Mouse (Mus musculus): ENCODE data around the gene Aldh3a1. TPM values are rescaled to one million over a fixed set of nuclear protein-coding genes. Genes with fewer than 3 reads are reported as not detected.

The Aldh3a1 gene
- polyA plus RNA-seq, 1 experiment: not detected

DNA sequence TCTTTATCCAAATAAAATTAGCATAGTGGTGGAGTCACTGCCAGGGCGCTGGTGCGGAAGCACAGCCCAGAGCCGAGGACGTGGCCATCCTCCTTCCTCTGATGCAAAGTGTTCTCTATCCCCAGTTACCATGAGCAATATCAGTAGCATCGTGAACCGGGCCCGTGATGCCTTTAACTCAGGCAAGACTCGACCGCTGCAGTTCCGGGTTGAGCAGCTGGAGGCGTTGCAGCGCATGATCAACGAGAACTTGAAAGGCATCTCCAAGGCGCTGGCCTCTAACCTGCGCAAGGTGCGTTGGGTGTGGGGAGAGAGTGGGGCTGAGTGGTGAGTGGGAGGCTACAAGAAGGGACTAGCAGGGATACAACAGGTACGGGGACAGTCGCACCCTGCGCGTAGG lies 4.8 kb downstream of the Aldh3a1 start:
- Histone ChIP-seq H3K9ac (ENCODE audit: low read depth, poor library complexity, severe bottlenecking) (no peak overlapping the region), H3K9me3 (replicated peaks; ENCODE audit: control insufficient read depth, insufficient read depth, low read length, poor library complexity, severe bottlenecking) (no peaks in the 10 kb centered on the region), H3K27me3 (ENCODE audit: control insufficient read depth, insufficient read depth, low read length, poor library complexity, severe bottlenecking) (no peaks in the 10 kb centered on the region), H3K27ac (ENCODE audit: insufficient read depth, low read length) (no peak overlapping the region), H3K4me1 (ENCODE audit: control insufficient read depth, insufficient read depth, low read length) (peaks cover 1% of the 10 kb centered on the region), H3K4me3 (ENCODE audit: low read depth, low read length) (no peak overlapping the region), H3K36me3 (ENCODE audit: control insufficient read depth, insufficient read depth, low read length, poor library complexity, severe bottlenecking) (no peaks in the 10 kb centered on the region)
- TF ChIP-seq CTCF (IDR thresholded peaks at IDR 0.05; ENCODE audit: low read depth, low read length) (peak; percentile 52), EP300 (IDR thresholded peaks at IDR 0.05; ENCODE audit: insufficient read depth, low read depth, low read length) (no peak)

DNA sequence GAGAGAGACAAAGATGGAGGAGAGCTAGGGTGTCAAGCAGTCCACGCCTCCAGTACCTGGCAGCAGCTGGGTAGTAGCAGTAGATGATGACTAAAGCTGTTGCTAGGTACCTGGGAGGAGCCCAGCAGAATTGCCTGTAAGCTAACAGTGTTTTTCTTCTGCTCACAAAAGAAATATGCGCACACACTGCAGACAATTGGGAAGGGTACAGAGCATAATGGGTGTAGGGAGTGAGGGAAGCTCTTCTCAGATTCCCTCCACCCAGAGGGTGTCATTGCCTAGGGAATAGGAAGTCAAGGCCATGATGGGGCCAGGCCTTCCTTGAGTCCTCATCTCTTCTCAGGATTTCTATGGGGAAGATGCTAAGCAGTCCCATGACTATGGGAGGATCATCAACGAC lies 8.6 kb downstream of the Aldh3a1 start:
- TF ChIP-seq EP300 (IDR thresholded peaks at IDR 0.05; ENCODE audit: insufficient read depth, low read depth, low read length) (no peak), CTCF (IDR thresholded peaks at IDR 0.05; ENCODE audit: low read depth, low read length) (no peak), POLR2A (IDR thresholded peaks at IDR 0.05; ENCODE audit: insufficient read depth, low read length) (no peak)
- no peak overlapping the region for H3K4me3 ChIP-seq (ENCODE audit: low read depth, low read length)
- no peak overlapping the region for H3K9ac ChIP-seq (ENCODE audit: low read depth, poor library complexity, severe bottlenecking)
- no peak overlapping the region for H3K27ac ChIP-seq (ENCODE audit: insufficient read depth, low read length)
- no peaks in the 10 kb centered on the region for H3K36me3 ChIP-seq (ENCODE audit: control insufficient read depth, insufficient read depth, low read length, poor library complexity, severe bottlenecking)
- no peaks in the 10 kb centered on the region for H3K27me3 ChIP-seq (ENCODE audit: control insufficient read depth, insufficient read depth, low read length, poor library complexity, severe bottlenecking)
- H3K9me3 ChIP-seq (replicated peaks; ENCODE audit: control insufficient read depth, insufficient read depth, low read length, poor library complexity, severe bottlenecking): no peaks in the 10 kb centered on the region
- peaks cover 1% of the 10 kb centered on the region for H3K4me1 ChIP-seq (ENCODE audit: control insufficient read depth, insufficient read depth, low read length)

DNA sequence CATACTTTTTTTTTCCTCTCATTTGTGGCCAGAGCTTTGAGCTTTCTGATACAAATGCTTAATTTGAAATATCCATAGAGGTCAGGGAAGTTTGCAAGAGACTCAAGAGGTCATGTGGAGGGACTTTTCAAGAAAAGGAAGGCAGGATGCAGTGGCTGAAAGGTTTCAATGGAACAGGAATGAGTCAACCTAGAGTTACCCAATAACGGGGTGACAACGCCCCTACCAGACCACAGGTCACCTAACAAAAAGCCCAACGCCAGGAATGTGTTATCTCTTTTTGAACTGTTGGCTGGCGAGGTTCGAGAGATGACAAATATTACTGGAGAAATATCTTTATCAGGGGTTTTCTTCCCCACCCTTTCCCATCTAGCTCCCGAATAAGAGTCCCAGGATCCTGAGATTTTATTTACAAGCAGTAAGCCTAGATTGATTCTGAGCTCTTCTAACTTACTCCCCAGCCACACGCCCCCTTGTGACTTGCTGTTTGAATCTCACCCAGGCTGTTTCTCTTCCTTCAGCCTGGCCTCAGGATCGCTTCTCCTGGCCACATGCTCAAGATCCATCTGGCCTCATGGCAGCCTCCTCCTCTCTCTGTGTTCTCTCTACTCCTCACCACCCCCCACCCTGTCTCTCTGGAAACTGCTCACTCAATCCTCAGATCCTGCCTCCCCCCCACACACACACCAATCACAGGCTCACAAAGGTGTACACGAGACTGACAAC lies 13.0 kb downstream of the Aldh3a1 start:
- H3K9ac ChIP-seq (ENCODE audit: low read depth, poor library complexity, severe bottlenecking): no peak overlapping the region
- no peak for TF ChIP-seq EP300 (IDR thresholded peaks at IDR 0.05; ENCODE audit: insufficient read depth, low read depth, low read length)
- TF ChIP-seq CTCF (IDR thresholded peaks at IDR 0.05; ENCODE audit: low read depth, low read length): peak; percentile 17
- H3K27me3 ChIP-seq (ENCODE audit: control insufficient read depth, insufficient read depth, low read length, poor library complexity, severe bottlenecking): no peaks in the 10 kb centered on the region
- no peaks in the 10 kb centered on the region for H3K9me3 ChIP-seq (replicated peaks; ENCODE audit: control insufficient read depth, insufficient read depth, low read length, poor library complexity, severe bottlenecking)
- H3K4me3 ChIP-seq (ENCODE audit: low read depth, low read length): no peak overlapping the region
- H3K27ac ChIP-seq (ENCODE audit: insufficient read depth, low read length): no peak overlapping the region
- H3K4me1 ChIP-seq (ENCODE audit: control insufficient read depth, insufficient read depth, low read length): no peaks in the 10 kb centered on the region
- H3K36me3 ChIP-seq (ENCODE audit: control insufficient read depth, insufficient read depth, low read length, poor library complexity, severe bottlenecking): no peaks in the 10 kb centered on the region

DNA sequence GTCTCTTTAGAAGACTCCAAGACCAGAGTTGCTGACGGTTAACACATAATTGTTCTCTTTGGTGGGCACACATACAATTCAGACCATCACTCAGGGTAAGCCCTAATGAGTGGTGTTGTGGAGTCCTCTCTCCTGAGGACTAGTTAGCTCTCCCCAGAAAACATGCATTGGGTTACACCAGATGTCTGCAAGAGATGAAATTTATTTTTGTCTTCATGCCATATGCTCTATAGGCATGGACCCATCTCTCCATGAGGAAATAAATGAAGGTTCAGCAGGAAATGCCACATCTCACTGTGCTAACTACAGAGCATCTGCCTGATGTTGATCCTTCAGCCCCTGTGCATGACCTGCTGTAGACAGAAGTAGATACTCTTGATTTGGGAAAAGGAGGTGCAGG lies 14.7 kb downstream of the Aldh3a1 start:
- Histone ChIP-seq H3K4me1 (ENCODE audit: control insufficient read depth, insufficient read depth, low read length) (no peaks in the 10 kb centered on the region), H3K9ac (ENCODE audit: low read depth, poor library complexity, severe bottlenecking) (no peak overlapping the region), H3K4me3 (ENCODE audit: low read depth, low read length) (no peak overlapping the region), H3K9me3 (replicated peaks; ENCODE audit: control insufficient read depth, insufficient read depth, low read length, poor library complexity, severe bottlenecking) (no peaks in the 10 kb centered on the region), H3K27me3 (ENCODE audit: control insufficient read depth, insufficient read depth, low read length, poor library complexity, severe bottlenecking) (no peaks in the 10 kb centered on the region), H3K27ac (ENCODE audit: insufficient read depth, low read length) (no peak overlapping the region), H3K36me3 (ENCODE audit: control insufficient read depth, insufficient read depth, low read length, poor library complexity, severe bottlenecking) (no peaks in the 10 kb centered on the region)
- TF ChIP-seq POLR2A (IDR thresholded peaks at IDR 0.05; ENCODE audit: insufficient read depth, low read length) (no peak), CTCF (IDR thresholded peaks at IDR 0.05; ENCODE audit: low read depth, low read length) (no peak), EP300 (IDR thresholded peaks at IDR 0.05; ENCODE audit: insufficient read depth, low read depth, low read length) (no peak)

DNA sequence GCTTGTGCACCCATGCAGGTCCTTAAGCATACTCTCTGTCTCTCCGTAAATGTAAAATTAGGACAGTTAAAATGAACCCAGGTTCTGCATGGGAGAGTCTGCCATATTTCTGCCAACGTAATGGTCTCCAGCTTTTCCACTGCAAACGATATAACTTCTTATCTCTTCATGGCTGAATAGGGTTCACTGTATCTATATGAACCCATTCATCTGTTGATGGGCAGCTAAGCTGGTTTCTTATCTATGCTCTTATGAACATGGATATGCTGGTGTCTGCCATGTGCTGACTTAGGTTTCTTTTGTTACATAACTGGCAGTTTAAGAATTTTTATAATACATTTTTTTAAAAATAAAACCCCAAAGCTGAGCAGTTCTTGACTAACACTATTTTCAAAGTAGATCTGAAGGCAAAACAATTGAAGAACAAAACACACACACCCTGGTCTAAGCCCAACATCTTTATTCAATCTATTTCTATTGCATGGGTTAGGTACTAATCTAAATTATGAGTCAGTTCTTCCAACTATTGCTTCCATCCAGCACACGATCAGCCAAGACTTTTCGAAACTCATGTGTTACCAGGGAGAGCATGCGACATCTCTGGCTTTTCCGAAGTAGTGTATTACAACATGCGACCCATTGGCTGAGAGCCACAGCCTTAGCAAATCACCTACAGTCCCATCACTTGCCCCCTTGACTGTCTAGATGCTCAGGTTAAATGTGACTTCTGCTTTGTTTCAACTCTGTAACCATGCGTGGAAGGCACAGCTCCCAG lies 15.8 kb downstream of the Aldh3a1 start:
- no peak overlapping the region for H3K9ac ChIP-seq (ENCODE audit: low read depth, poor library complexity, severe bottlenecking)
- no peaks in the 10 kb centered on the region for H3K36me3 ChIP-seq (ENCODE audit: control insufficient read depth, insufficient read depth, low read length, poor library complexity, severe bottlenecking)
- H3K4me1 ChIP-seq (ENCODE audit: control insufficient read depth, insufficient read depth, low read length): no peaks in the 10 kb centered on the region
- no peaks in the 10 kb centered on the region for H3K9me3 ChIP-seq (replicated peaks; ENCODE audit: control insufficient read depth, insufficient read depth, low read length, poor library complexity, severe bottlenecking)
- H3K27me3 ChIP-seq (ENCODE audit: control insufficient read depth, insufficient read depth, low read length, poor library complexity, severe bottlenecking): no peaks in the 10 kb centered on the region
- no peak overlapping the region for H3K4me3 ChIP-seq (ENCODE audit: low read depth, low read length)
- no peak for TF ChIP-seq POLR2A (IDR thresholded peaks at IDR 0.05; ENCODE audit: insufficient read depth, low read length)
- TF ChIP-seq EP300 (IDR thresholded peaks at IDR 0.05; ENCODE audit: insufficient read depth, low read depth, low read length): no peak
- TF ChIP-seq CTCF (IDR thresholded peaks at IDR 0.05; ENCODE audit: low read depth, low read length): no peak
- no peak overlapping the region for H3K27ac ChIP-seq (ENCODE audit: insufficient read depth, low read length)

DNA sequence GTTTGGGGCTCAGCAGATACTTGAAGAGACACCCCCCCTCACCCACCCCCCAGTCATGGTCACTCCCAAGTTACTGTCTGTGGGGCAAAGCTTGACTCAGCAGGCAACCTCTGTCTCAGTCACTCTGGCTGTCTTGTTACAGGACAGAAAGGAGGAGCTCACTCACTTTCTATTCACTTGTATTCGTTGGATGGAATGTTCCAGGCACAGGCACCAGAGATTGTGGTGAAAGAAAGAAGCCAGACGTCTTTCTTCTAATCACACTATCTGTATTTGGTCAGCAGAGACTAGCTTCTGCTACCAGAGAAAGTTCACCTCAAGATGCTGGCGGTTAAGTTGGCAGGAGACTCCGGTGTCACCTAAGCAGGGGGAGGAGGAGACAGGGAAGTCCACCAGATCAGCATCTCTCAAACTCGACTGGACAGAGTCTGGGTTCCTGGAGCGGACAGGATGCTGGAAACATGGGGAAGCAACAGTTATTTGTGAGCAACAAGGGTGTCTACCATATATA lies 17.0 kb downstream of the Aldh3a1 start:
- no peaks in the 10 kb centered on the region for H3K27me3 ChIP-seq (ENCODE audit: control insufficient read depth, insufficient read depth, low read length, poor library complexity, severe bottlenecking)
- H3K27ac ChIP-seq (ENCODE audit: insufficient read depth, low read length): no peak overlapping the region
- TF ChIP-seq CTCF (IDR thresholded peaks at IDR 0.05; ENCODE audit: low read depth, low read length) (no peak), EP300 (IDR thresholded peaks at IDR 0.05; ENCODE audit: insufficient read depth, low read depth, low read length) (no peak), POLR2A (IDR thresholded peaks at IDR 0.05; ENCODE audit: insufficient read depth, low read length) (no peak)
- no peaks in the 10 kb centered on the region for H3K9me3 ChIP-seq (replicated peaks; ENCODE audit: control insufficient read depth, insufficient read depth, low read length, poor library complexity, severe bottlenecking)
- H3K9ac ChIP-seq (ENCODE audit: low read depth, poor library complexity, severe bottlenecking): no peak overlapping the region
- no peaks in the 10 kb centered on the region for H3K4me1 ChIP-seq (ENCODE audit: control insufficient read depth, insufficient read depth, low read length)
- no peaks in the 10 kb centered on the region for H3K36me3 ChIP-seq (ENCODE audit: control insufficient read depth, insufficient read depth, low read length, poor library complexity, severe bottlenecking)
- H3K4me3 ChIP-seq (ENCODE audit: low read depth, low read length): no peak overlapping the region
